Mouse (Mus musculus) brown adipose tissue, adult 24 weeks (tissue): Measurements from ENCODE around the gene Ston1. TPM values are rescaled to one million over a fixed set of nuclear protein-coding genes. Genes with fewer than 3 reads are reported as not detected.

Experiments
- H3K27ac ChIP-seq: fragments of 200-500 bp; replicated peaks from 2 replicates; pipeline ENCODE4 v1.5.1; 2012; ENCODE audit warnings: low read depth, mild to moderate bottlenecking, low read length
- H3K4me1 ChIP-seq: fragments of 200-500 bp; 2 replicates; pipeline ENCODE4 v1.6.1; 2012; ENCODE audit warnings: low read length, mixed read lengths; ENCODE audit not compliant: control insufficient read depth, insufficient read depth, insufficient read length
- H3K4me3 ChIP-seq: fragments of 200-500 bp; 2 replicates; pipeline ENCODE4 v1.5.1; 2012; ENCODE audit warnings: low read depth, mild to moderate bottlenecking, low read length, moderate library complexity; ENCODE audit not compliant: insufficient read depth
- polyA plus RNA-seq: library from polyadenylated mRNA; stranded (reverse); fragments of >200 nt; gene quantifications from 2 replicates; pipeline ENCODE4 v1.2.4, GENCODE M21; 2012; ENCODE audit not compliant: missing spikeins, insufficient read depth, insufficient read length

The Ston1 gene
- polyA plus RNA-seq, 1 experiment, result 12.5 TPM

- Histone ChIP-seq H3K4me3 (no peak overlapping the region), H3K4me1 (no peaks in the 10 kb centered on the region), H3K27ac (no peak overlapping the region)
Observed at GRCm38 (mm10) chr17:88574811-88575210, 22.7 kb upstream of the Ston1 start.

DNA sequence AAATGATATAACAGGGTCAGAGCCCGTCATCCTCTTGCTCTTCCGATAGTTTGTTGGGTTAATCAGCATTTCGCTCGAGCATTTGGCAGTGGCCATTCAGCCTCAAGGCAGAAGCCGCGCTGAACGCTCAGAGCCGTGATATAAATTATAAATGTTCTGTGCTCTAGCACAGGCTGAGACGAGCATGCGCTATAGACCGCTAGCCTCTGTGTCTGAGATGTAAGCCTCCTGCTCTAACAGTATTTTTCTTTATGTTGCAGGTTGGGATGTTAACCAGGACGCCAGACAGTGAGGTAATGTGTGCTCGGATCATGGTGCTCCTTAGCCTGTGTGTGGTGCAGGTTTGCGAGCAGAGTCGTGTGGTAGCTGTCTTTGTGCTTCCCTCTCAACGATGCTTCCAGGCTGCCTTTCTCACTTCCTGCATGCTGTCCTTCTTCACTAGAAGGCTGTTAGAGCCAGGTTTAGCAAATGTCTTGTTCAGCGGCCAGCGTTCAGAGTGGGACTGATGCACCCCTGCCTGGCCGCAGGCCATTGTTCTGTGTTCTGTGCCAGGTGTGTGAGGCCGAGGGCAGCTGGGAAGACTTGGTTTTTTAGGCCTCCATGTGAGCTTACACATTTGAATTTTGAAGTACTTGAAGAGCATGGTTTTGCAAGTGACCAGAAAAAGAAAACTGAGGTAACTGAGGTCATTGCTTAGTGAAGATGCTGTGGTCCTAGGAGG, 18.8 kb upstream of the Ston1 start:
- no peak overlapping the region for H3K4me3 ChIP-seq
- no peaks in the 10 kb centered on the region for H3K4me1 ChIP-seq
- H3K27ac ChIP-seq, result no peak overlapping the region

DNA sequence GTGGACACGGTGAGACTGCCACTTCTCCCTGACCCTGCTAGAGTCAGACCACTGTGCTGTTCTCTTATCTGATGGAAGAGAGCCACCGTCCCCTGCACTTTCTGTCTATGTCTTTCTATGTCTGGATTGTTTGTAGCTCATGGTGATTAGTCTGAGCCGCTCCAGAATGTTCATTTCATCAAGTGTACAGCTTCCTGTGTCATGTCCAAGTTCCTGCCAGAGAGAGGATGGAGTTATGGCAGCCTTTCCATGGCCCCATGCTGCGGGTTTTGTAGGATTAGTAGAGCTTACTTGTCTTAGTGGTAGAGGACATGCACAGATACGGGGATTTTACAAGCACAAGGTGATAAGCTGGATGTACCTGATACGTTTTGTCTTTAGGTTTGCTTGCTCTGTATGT, 16.9 kb upstream of the Ston1 start:
- H3K4me1 ChIP-seq, result no peaks in the 10 kb centered on the region
- H3K4me3 ChIP-seq, result no peak overlapping the region
- no peak overlapping the region for H3K27ac ChIP-seq

- H3K4me1 ChIP-seq, result no peaks in the 10 kb centered on the region
- peak overlapping the region; percentile 49 for H3K27ac ChIP-seq
- H3K4me3 ChIP-seq, result no peak overlapping the region
Observed at GRCm38 (mm10) chr17:88581511-88582021, 15.9 kb upstream of the Ston1 start.

DNA sequence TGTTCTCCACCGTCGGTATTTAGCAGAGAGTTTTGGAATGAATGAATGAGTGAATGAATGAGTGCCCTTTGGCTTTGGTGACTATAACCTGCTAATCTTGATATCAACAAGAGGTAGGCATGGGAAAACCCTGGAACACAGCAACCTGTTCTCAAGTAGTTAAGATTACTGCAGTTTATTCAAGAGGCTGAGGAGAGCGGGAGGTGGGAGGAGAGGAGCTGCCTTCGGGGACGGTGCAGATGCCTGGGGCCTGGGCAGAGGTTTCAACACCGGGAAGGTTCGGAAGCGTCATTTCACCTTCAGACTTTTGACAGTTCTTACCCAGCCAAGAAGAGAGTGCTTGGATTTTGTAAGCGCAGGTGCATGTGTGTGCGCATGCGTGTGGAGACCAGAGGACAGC, 14.5 kb upstream of the Ston1 start:
- Histone ChIP-seq H3K4me1 (no peaks in the 10 kb centered on the region), H3K4me3 (no peak overlapping the region), H3K27ac (no peak overlapping the region)

DNA sequence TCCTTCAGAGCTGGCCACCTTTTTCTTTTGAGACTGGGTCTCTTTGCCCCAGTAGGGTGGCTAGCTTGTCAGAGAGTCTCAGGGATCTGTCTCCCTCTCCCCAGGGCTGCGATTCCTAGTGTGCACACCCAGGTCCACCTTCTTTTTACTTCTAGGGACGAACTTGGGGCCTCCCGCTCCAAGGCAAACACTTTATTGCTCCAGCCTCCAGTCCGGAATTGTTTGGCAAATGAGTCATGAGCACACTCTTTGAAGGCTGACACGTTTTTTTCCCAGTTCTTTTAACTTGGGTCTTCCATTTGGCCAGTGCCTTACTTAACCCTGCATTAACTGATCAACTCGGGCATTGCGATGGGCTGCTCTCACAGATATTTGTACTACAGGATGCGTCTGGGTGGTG, 14.1 kb upstream of the Ston1 start:
- no peak overlapping the region for H3K27ac ChIP-seq
- no peak overlapping the region for H3K4me3 ChIP-seq
- no peaks in the 10 kb centered on the region for H3K4me1 ChIP-seq

DNA sequence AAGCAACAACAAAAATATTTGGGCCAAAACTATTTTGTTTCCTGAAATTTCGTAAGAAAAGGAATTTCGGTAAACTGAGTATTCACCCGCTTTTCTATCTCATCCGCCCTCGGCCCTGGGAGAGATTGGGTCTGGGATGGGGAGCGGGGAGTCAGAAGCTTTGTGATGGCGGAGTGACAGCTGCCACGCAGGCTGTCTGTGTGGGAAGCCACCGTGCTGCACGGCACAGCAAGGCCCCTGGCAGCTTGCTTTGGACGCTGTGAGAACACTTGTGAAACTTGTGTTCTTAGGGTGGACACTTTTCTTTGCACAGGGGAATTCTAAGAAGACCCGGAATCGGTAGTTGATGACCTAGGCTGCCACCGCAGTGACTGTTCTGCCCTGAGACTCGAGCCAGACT, 10.1 kb upstream of the Ston1 start:
- Histone ChIP-seq H3K4me3 (no peak overlapping the region), H3K4me1 (no peaks in the 10 kb centered on the region; the same call in 1 of the 2 replicates), H3K27ac (no peak overlapping the region)

DNA sequence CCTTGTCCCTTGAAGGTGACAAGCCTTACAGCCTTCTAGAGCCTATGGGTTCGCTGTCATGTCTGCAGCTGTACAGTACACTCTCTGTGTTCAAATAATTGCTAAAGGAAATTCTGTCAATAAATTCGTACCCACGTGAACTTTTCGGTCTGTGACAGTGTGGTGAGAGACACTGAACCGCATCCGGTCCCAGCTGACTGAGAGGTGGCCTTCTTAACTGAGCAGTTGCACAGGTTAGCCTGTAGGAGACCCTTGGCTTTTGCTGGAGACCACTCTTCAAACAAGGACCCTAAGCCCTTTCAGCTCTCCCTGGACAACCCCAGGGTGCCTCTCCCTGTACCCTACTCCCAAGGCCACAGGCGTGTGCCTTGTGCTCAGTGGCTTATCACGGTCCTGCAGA, 9.3 kb upstream of the Ston1 start:
- H3K4me1 ChIP-seq, result no peaks in the 10 kb centered on the region; the same call in 1 of the 2 replicates
- H3K27ac ChIP-seq, result no peak overlapping the region
- no peak overlapping the region for H3K4me3 ChIP-seq

DNA sequence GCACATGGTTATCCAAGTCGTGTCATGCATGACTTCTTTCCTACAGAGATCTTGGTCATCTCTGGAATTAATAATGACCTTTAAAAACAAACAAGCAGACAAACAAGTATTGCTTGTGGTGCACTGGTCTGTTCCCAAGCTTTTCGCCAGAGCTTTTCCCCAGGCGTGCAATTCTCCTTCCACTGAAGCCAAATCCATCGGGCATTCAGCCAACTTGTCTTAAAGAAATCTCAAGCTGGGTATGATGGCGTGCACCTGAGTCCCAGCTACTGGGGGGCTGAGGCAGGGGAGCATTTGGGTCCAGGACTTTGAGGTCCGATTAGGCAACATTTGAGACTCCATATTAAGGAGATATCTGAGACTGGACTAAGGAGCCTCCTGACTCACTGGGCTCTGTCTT, 7.2 kb upstream of the Ston1 start:
- H3K4me3 ChIP-seq, result no peak overlapping the region
- no peaks in the 10 kb centered on the region; the same call in 1 of the 2 replicates for H3K4me1 ChIP-seq
- no peak overlapping the region for H3K27ac ChIP-seq

DNA sequence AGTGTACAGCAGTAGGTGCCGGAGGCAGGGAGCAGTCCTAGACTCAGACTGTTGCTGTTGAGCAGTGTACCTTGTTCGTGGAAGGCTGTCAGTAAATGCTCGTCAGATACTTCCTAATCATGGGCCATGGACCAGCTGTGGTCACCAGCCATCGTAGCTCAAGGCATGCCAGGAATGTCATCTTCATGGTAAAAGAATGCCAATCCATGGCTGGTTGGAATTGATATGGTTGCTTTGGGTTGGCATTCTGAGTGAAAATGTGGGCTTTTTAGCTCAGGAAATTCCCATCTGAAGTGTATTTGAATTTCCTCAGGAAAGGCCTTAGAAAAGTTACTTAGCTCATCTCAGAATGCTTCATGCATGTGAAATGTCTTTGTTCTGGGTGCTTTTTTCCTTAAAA, 2.4 kb upstream of the Ston1 start:
- Histone ChIP-seq H3K27ac (no peak overlapping the region), H3K4me3 (no peak overlapping the region), H3K4me1 (peaks cover 4% of the 10 kb centered on the region; the same call in 1 of the 2 replicates)

- Histone ChIP-seq H3K4me3 (no peak overlapping the region), H3K27ac (no peak overlapping the region), H3K4me1 (peaks cover 7% of the 10 kb centered on the region; the same call in 1 of the 2 replicates)
Observed at GRCm38 (mm10) chr17:88596068-88596467, 1.4 kb upstream of the Ston1 start.

DNA sequence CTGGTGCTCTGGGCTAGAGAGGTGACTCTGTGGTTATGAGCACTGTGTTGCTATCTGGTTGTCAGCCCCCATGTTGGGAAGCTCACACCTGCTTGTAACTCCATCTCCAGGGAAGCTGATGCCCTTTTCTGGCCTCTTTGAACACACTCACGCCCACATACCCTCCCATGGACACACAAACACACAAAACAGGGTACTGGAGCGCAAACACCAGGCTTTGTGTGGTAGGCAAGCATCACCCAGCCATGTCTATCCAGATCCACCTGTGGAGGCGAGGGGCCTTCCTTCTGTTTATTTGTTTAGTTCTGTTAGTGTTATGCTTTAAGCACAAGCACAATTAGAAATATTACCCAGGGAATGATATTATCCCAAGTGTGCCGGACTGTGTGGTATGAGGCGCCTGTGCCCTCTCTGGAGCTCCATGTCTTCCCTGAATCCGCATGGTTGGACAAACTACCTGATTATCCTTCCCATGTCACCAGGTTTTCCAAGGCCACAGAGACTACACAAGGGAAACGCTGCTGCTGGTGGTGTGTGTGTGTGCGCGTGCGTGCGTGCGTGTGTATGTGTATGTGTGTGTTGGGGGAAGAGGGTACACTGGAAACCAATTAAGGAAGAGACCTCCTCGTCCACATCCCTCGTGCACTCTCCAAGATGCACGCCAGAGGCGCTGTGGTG, 801 bp upstream of the Ston1 start:
- Histone ChIP-seq H3K27ac (peak overlapping the region; percentile 30; the same call in 1 of the 2 replicates), H3K4me3 (peak overlapping the region; percentile 64), H3K4me1 (peaks cover 9% of the 10 kb centered on the region; the same call in 1 of the 2 replicates)

DNA sequence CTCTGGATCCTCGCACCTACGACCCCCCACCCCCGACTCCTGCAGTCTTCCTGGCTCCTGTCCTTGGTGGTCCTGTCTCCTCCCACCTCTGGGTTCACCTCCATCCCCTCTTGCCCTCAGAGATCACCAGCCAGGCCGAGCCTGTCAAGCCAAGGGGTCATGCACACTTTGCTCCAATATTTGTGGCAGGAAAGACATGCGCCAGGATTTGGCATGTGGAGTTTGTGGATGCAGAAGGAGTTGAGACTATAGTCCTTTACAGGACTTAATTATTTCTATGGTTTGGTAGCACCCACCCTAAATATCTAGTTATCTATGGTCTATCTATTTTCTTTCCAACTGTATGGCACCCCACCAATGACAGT, 554 bp downstream of the Ston1 start:
- Histone ChIP-seq H3K27ac (peak overlapping the region; percentile 89), H3K4me1 (peaks cover 16% of the 10 kb centered on the region; the same call in 1 of the 2 replicates)

DNA sequence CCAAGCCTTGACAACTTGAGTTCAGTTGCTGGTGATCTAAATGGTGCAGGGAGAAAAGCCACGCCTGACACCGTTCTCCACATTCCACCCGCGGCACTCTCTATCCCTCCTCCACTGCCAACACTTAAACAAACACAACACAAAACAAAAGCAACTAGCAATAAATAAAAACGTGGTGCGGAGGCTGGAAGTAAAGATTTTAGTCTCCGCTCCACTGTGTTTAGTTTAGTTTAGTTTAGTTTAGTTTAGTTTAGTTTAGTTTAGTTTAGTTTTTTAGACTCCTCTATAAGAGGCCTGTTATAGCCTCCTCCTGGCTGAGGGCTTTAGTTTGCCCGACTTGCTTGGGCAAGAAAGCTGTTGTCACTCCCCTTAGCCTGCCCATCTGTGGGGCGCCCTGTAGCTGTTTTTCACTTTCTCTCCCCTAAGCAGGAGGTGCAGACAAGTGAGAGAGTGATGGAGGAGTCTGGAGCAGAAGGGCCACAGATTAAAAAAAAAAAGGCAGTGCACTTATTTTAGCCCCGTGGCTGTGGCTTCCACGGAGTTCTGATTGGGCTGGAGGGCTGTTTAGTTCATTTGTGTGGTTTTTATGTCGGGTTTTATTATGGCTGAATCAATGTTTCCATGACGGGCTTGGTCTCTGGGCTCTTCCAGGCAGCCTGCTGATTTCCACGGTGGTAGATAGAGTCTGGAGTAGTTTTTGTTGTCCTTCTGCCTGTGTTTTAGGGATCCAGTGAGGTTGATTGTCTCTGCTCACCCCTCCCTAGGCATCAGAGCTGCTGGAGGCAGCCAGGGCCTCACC, 1.3 kb downstream of the Ston1 start:
- Histone ChIP-seq H3K4me1 (peaks cover 16% of the 10 kb centered on the region; the same call in 1 of the 2 replicates), H3K4me3 (peak overlapping the region; percentile 22), H3K27ac (peak overlapping the region; percentile 35)

More for the DNA sequence above, 554 bp downstream of the Ston1 start:
- H3K4me3 ChIP-seq, result peak overlapping the region; percentile 94

- peak overlapping the region; percentile 72 for H3K27ac ChIP-seq
- H3K4me3 ChIP-seq, result 0 out of 2 replicates have a peak overlapping the region, but pooled peaks have one; percentile 22
Observed at GRCm38 (mm10) chr17:88600492-88601026, 3.1 kb downstream of the Ston1 start.

More at GRCm38 (mm10) chr17:88600492-88601026, 3.1 kb downstream of the Ston1 start:
- H3K4me1 ChIP-seq, result peaks cover 16% of the 10 kb centered on the region; the same call in 1 of the 2 replicates
